Mouse (Mus musculus): Measurements from ENCODE around the gene Taf4. TPM values are rescaled to one million over a fixed set of nuclear protein-coding genes. Genes with fewer than 3 reads are reported as not detected.
A peak's percentile ranks its signal among the peaks of the same experiment; 100 is the strongest.

Taf4 gene
- polyA plus RNA-seq, 1 experiment from 2014 or later: 2.9 TPM

GRCm38 (mm10) chr2:179924038-179924437 is 52.4 kb downstream of the Taf4 start:
- Histone ChIP-seq H3K4me1 (peaks cover 2% of the 10 kb centered on the region; the same call in 1 of the 2 replicates), H3K27me3 (no peaks in the 10 kb centered on the region), H3K27ac (no peak overlapping the region), H3K4me3 (no peak overlapping the region), H3K4me2 (no peak overlapping the region), H3K9ac (no peak overlapping the region), H3K9me3 (no peaks in the 10 kb centered on the region), H3K36me3 (peaks cover 74% of the 10 kb centered on the region)
- ATAC-seq (ENCODE audit: insufficient number of reproducible peaks, low FRiP score, low TSS enrichment, low read depth): no peak
- WGBS: 81% methylated on average over 6 of the region's 6 CpGs

GRCm38 (mm10) chr2:179921021-179921653 is 55.3 kb downstream of the Taf4 start:
- 95% methylated on average over 8 of the region's 8 CpGs for WGBS
- Histone ChIP-seq H3K4me3 (no peak overlapping the region), H3K9me3 (no peaks in the 10 kb centered on the region), H3K4me2 (no peak overlapping the region), H3K36me3 (peaks cover 79% of the 10 kb centered on the region), H3K27ac (no peak overlapping the region), H3K27me3 (no peaks in the 10 kb centered on the region), H3K9ac (no peak overlapping the region), H3K4me1 (no peaks in the 10 kb centered on the region)
- ATAC-seq (ENCODE audit: insufficient number of reproducible peaks, low FRiP score, low TSS enrichment, low read depth): no peak

GRCm38 (mm10) chr2:179920042-179920441 is 56.4 kb downstream of the Taf4 start:
- no peaks in the 10 kb centered on the region for H3K27me3 ChIP-seq

DNA sequence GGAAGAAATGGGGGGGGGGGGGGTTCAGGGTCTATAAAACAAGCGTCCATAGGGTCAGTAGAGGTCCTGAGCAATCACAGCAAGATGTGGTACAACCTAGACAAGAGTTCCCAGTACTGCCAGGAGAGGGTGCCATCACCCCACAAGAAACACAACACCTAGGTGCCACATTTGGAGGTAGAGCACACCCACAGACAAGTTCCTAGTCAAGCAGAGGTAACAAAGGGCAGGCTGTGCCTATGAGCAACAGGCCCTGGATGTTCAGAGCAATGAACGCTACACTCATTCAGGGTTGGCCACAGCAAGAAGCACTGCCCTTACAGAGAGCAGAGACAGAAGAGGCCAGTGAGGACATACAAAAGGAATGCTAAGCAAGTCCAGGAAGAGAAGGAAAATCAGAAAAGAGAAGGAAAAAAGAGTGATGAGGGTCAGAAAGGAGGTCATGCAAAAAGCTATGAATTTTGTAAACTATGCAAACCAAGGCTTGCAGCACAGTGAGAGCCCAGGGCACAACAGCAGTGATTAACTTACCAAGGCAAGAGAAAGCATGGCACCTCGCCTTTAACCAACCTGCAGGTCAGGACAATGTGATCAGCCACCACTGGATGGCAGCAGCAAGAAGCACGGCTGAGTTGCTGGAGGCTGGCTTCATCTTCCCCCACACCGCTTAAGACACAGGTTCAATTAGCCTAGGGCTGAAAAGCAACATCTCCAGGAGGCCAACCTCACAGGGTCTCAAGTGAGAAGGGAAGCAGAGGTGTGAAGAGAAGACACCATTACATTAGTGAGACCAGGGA is 59.4 kb downstream of the Taf4 start:
- Histone ChIP-seq H3K4me3 (no peak overlapping the region), H3K9ac (no peak overlapping the region), H3K27ac (no peak overlapping the region), H3K4me1 (no peaks in the 10 kb centered on the region), H3K36me3 (peaks cover 76% of the 10 kb centered on the region), H3K27me3 (no peaks in the 10 kb centered on the region), H3K4me2 (no peak overlapping the region), H3K9me3 (no peaks in the 10 kb centered on the region)
- WGBS: 33% methylated on average over 5 of the region's 5 CpGs
- no peak for ATAC-seq (ENCODE audit: insufficient number of reproducible peaks, low FRiP score, low TSS enrichment, low read depth)

More at GRCm38 (mm10) chr2:179920042-179920441, 56.4 kb downstream of the Taf4 start:
- H3K36me3 ChIP-seq: peaks cover 77% of the 10 kb centered on the region
- ATAC-seq (ENCODE audit: insufficient number of reproducible peaks, low FRiP score, low TSS enrichment, low read depth): no peak
- H3K4me2 ChIP-seq: no peak overlapping the region
- no peaks in the 10 kb centered on the region for H3K4me1 ChIP-seq
- no peaks in the 10 kb centered on the region for H3K9me3 ChIP-seq
- H3K9ac ChIP-seq: no peak overlapping the region
- 70% methylated on average over 4 of the region's 4 CpGs for WGBS
- no peak overlapping the region for H3K4me3 ChIP-seq
- H3K27ac ChIP-seq: no peak overlapping the region

DNA sequence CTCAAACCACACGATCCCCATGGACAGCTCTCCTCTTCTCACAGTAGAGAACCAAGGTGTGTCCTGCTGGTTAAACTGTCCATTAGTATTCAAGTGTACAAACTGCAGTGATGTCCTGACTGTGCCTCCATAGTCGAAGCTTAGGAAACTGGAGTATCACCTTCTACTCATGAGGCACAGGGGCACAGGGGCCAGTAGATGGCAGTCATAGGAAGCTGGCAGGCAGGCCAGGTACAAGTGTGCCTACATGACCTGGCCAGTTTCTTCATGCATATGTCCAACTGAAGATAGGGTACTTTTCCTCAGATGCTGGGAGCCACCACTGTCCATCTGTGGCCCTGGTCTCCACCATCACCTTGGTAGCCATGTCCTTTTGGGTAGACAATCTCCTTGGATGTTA is 62.2 kb downstream of the Taf4 start:
- WGBS: 76% methylated on average over 2 of the region's 2 CpGs
- Histone ChIP-seq H3K27me3 (no peaks in the 10 kb centered on the region), H3K36me3 (peaks cover 64% of the 10 kb centered on the region), H3K4me1 (no peaks in the 10 kb centered on the region), H3K27ac (no peak overlapping the region), H3K4me2 (no peak overlapping the region), H3K9me3 (no peaks in the 10 kb centered on the region), H3K4me3 (no peak overlapping the region), H3K9ac (no peak overlapping the region)
- no peak for ATAC-seq (ENCODE audit: insufficient number of reproducible peaks, low FRiP score, low TSS enrichment, low read depth)

DNA sequence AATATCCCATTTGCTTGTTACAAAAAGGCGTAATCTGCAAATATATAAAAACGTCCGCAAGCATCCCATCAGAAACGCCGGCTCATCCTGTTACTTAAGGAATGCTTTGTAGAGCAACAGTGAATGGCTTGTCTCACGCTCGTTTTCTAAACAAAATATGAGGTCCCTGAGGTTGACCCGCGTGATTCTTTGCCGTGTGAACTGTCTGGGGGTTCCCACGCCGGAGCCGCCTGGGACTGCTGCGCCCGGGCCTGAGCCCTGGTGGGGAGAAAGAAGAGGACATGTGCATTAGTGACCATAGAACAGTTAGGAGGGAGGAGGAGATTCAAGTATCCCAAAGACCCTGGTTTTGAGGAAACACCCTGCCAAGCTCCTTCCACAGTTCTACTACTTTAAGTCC is 63.1 kb downstream of the Taf4 start:
- Histone ChIP-seq H3K9ac (no peak overlapping the region), H3K27me3 (no peaks in the 10 kb centered on the region), H3K27ac (no peak overlapping the region), H3K4me3 (no peak overlapping the region), H3K9me3 (no peaks in the 10 kb centered on the region), H3K36me3 (peaks cover 58% of the 10 kb centered on the region), H3K4me1 (no peaks in the 10 kb centered on the region), H3K4me2 (no peak overlapping the region)
- 88% methylated on average over 15 of the region's 15 CpGs for WGBS
- ATAC-seq (ENCODE audit: insufficient number of reproducible peaks, low FRiP score, low TSS enrichment, low read depth): no peak

DNA sequence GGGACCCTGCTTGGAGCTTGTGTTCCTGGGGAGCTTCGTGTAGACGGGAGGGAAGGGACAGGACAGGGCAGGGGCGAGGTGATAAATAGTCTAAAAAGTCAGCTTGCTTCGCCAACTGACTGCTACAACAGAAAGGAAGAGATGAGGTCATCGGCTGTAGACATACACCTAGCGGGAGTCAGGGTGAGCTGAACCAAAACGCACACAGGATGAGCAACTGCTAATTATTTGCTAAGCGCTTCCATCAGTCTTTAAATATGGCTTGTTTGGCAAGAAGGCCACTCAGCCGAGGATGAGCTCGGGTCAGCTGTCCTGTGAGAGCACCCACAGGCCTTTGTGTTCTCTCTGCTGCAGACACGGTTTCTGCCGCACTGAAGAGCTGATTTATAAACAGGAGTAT is 63.5 kb downstream of the Taf4 start:
- 80% methylated on average over 12 of the region's 12 CpGs for WGBS
- Histone ChIP-seq H3K4me3 (no peak overlapping the region), H3K36me3 (peaks cover 54% of the 10 kb centered on the region), H3K4me1 (no peaks in the 10 kb centered on the region), H3K27me3 (no peaks in the 10 kb centered on the region), H3K9ac (no peak overlapping the region), H3K4me2 (no peak overlapping the region), H3K27ac (no peak overlapping the region), H3K9me3 (no peaks in the 10 kb centered on the region)
- ATAC-seq (ENCODE audit: insufficient number of reproducible peaks, low FRiP score, low TSS enrichment, low read depth): no peak

- WGBS: 78% methylated on average over 2 of the region's 2 CpGs
- H3K4me2 ChIP-seq: no peak overlapping the region
- no peak overlapping the region for H3K27ac ChIP-seq
- H3K4me1 ChIP-seq: no peaks in the 10 kb centered on the region
- no peaks in the 10 kb centered on the region for H3K36me3 ChIP-seq
- H3K9ac ChIP-seq: no peak overlapping the region
- no peak for ATAC-seq (ENCODE audit: insufficient number of reproducible peaks, low FRiP score, low TSS enrichment, low read depth)
- no peak overlapping the region for H3K4me3 ChIP-seq
- H3K27me3 ChIP-seq: no peaks in the 10 kb centered on the region
- no peaks in the 10 kb centered on the region for H3K9me3 ChIP-seq
These were observed 79.5 kb downstream of the Taf4 start for GRCm38 (mm10) chr2:179896949-179897348.

- no peak for ATAC-seq (ENCODE audit: insufficient number of reproducible peaks, low FRiP score, low TSS enrichment, low read depth)
- Histone ChIP-seq H3K27me3 (no peaks in the 10 kb centered on the region), H3K27ac (no peak overlapping the region), H3K4me2 (no peak overlapping the region), H3K9ac (no peak overlapping the region), H3K36me3 (no peaks in the 10 kb centered on the region), H3K4me3 (no peak overlapping the region), H3K4me1 (no peaks in the 10 kb centered on the region), H3K9me3 (no peaks in the 10 kb centered on the region)
- WGBS: 80% methylated on average over 3 of the region's 3 CpGs
These were observed 85.4 kb downstream of the Taf4 start for GRCm38 (mm10) chr2:179891048-179891447.

- Histone ChIP-seq H3K9me3 (no peaks in the 10 kb centered on the region), H3K4me1 (no peaks in the 10 kb centered on the region), H3K4me3 (no peak overlapping the region), H3K27me3 (no peaks in the 10 kb centered on the region), H3K27ac (no peak overlapping the region), H3K9ac (no peak overlapping the region), H3K4me2 (no peak overlapping the region), H3K36me3 (no peaks in the 10 kb centered on the region)
- 23% methylated on average over 7 of the region's 7 CpGs for WGBS
- no peak for ATAC-seq (ENCODE audit: insufficient number of reproducible peaks, low FRiP score, low TSS enrichment, low read depth)
These were observed 91.9 kb downstream of the Taf4 start for GRCm38 (mm10) chr2:179884561-179884960.

- Histone ChIP-seq H3K27me3 (no peaks in the 10 kb centered on the region), H3K27ac (no peak overlapping the region), H3K36me3 (no peaks in the 10 kb centered on the region), H3K9ac (no peak overlapping the region), H3K9me3 (no peaks in the 10 kb centered on the region), H3K4me3 (no peak overlapping the region), H3K4me2 (no peak overlapping the region), H3K4me1 (no peaks in the 10 kb centered on the region)
- ATAC-seq (ENCODE audit: insufficient number of reproducible peaks, low FRiP score, low TSS enrichment, low read depth): no peak
- WGBS: 67% methylated on average over 9 of the region's 9 CpGs
These were observed 98.8 kb downstream of the Taf4 start for GRCm38 (mm10) chr2:179877551-179878215.

- 2% methylated on average over 3 of the region's 3 CpGs for WGBS
- Histone ChIP-seq H3K9ac (no peak overlapping the region), H3K27ac (no peak overlapping the region), H3K27me3 (no peaks in the 10 kb centered on the region), H3K4me2 (no peak overlapping the region), H3K36me3 (no peaks in the 10 kb centered on the region), H3K4me3 (no peak overlapping the region), H3K4me1 (no peaks in the 10 kb centered on the region), H3K9me3 (no peaks in the 10 kb centered on the region)
- ATAC-seq (ENCODE audit: insufficient number of reproducible peaks, low FRiP score, low TSS enrichment, low read depth): peak; percentile 31; the same call in 1 of the 2 replicates
These were observed 101.3 kb downstream of the Taf4 start for GRCm38 (mm10) chr2:179875147-179875546.
